Mouse (Mus musculus) liver, embryonic 12.5 days (tissue): ENCODE measurements around the gene Pde6g. TPM values are rescaled to one million over a fixed set of nuclear protein-coding genes. Genes with fewer than 3 reads are reported as not detected.
A peak's percentile ranks its signal among the peaks of the same experiment; 100 is the strongest.

ENCODE experiments used
- ATAC-seq: fragments of 200-750 bp; cut with Nextera tagmentation; 2 replicates; pipeline ENCODE4 v1.8.0; 2017; ENCODE audit warnings: moderate number of reproducible peaks, mild to moderate bottlenecking, moderate library complexity
- H3K27ac ChIP-seq: fragments of 300-500 bp; sonication (generic); 2 replicates; pipeline ENCODE4 v1.5.1; 2016; ENCODE audit warnings: mild to moderate bottlenecking
- H3K27me3 ChIP-seq: fragments of 300-500 bp; sonication (generic); replicated peaks from 2 replicates; pipeline ENCODE4 v1.6.1; 2016; ENCODE audit warnings: mild to moderate bottlenecking, moderate library complexity
- H3K36me3 ChIP-seq: fragments of 300-500 bp; sonication (generic); 2 replicates; pipeline ENCODE4 v1.6.1; 2016; ENCODE audit warnings: mild to moderate bottlenecking, moderate library complexity
- H3K4me1 ChIP-seq: fragments of 300-500 bp; sonication (generic); 2 replicates; pipeline ENCODE4 v1.6.1; 2016
- H3K4me2 ChIP-seq: fragments of 300-500 bp; sonication (generic); 2 replicates; pipeline ENCODE4 v1.6.1; 2016; ENCODE audit warnings: mild to moderate bottlenecking, moderate library complexity
- H3K4me3 ChIP-seq: fragments of 300-500 bp; sonication (generic); 2 replicates; pipeline ENCODE4 v1.5.1; 2016; ENCODE audit warnings: mild to moderate bottlenecking, moderate library complexity
- H3K9ac ChIP-seq: fragments of 300-500 bp; sonication (generic); 2 replicates; pipeline ENCODE4 v1.6.1; 2016; ENCODE audit warnings: mild to moderate bottlenecking, moderate library complexity
- H3K9me3 ChIP-seq: fragments of 300-500 bp; sonication (generic); replicated peaks from 2 replicates; pipeline ENCODE4 v1.6.1; 2016; ENCODE audit warnings: mild to moderate bottlenecking, moderate library complexity
- WGBS: fragments of 180-500 bp; shearing (Covaris S2); methylation state at CpG from one replicate; pipeline ENCODE4 v1.1.7; 2016; ENCODE audit not compliant: insufficient replicate concordance; 5-methylcytosine and 5-hydroxymethylcytosine counted together
- polyA plus RNA-seq: library from polyadenylated mRNA; unstranded; fragments of >200 nt; fragmentation: Nextera tagmentation; extraction: Ambion mirVana; gene quantifications from 2 replicates; pipeline ENCODE4 v1.2.1, GENCODE M21; 2016

The Pde6g gene
- 0.13 and 0.25 TPM in 2 replicates for polyA plus RNA-seq

- ATAC-seq, result no peak
- H3K4me2 ChIP-seq, result no peak within 1 kb of the TSS
- no peak within 1 kb of the TSS for H3K9ac ChIP-seq
- no peak within 1 kb of the TSS for H3K4me3 ChIP-seq
- no peak within 1 kb of the TSS for H3K27ac ChIP-seq
- peaks cover 15% of the 10 kb centered on the region for H3K27me3 ChIP-seq
- WGBS, result 69% methylated on average over 4 of the region's 4 CpGs
- H3K9me3 ChIP-seq, result no peaks in the 10 kb centered on the region
- H3K4me1 ChIP-seq, result peaks cover 29% of the 10 kb centered on the region
- peaks cover 6% of the 10 kb centered on the region; the same call in 1 of the 2 replicates for H3K36me3 ChIP-seq
Observed at GRCm38 (mm10) chr11:120453306-120453705, at the start of gene Pde6g. Gene Pde6g, minus strand, starts transcription at chr11:120453500.

GRCm38 (mm10) chr11:120501701-120502100 is 48.4 kb upstream of the Pde6g start:
- Histone ChIP-seq H3K9ac (no peak overlapping the region), H3K4me1 (peaks cover 11% of the 10 kb centered on the region; the same call in 1 of the 2 replicates), H3K4me2 (no peak overlapping the region), H3K4me3 (no peak overlapping the region), H3K27me3 (no peaks in the 10 kb centered on the region), H3K9me3 (no peaks in the 10 kb centered on the region), H3K36me3 (peaks cover 26% of the 10 kb centered on the region), H3K27ac (no peak overlapping the region)
- ATAC-seq, result no peak
- 64% methylated on average over 4 of the region's 4 CpGs for WGBS

- no peaks in the 10 kb centered on the region for H3K27me3 ChIP-seq
- no peaks in the 10 kb centered on the region for H3K9me3 ChIP-seq
- no peak overlapping the region for H3K9ac ChIP-seq
- no peak overlapping the region for H3K27ac ChIP-seq
- peaks cover 7% of the 10 kb centered on the region; the same call in 1 of the 2 replicates for H3K4me1 ChIP-seq
- 50% methylated on average over 6 of the region's 6 CpGs for WGBS
- no peak overlapping the region for H3K4me3 ChIP-seq
- peaks cover 33% of the 10 kb centered on the region for H3K36me3 ChIP-seq
- ATAC-seq, result no peak
- no peak overlapping the region for H3K4me2 ChIP-seq
Observed at GRCm38 (mm10) chr11:120501018-120501417, 47.7 kb upstream of the Pde6g start.

GRCm38 (mm10) chr11:120500357-120500756 is 47.1 kb upstream of the Pde6g start:
- no peak overlapping the region for H3K27ac ChIP-seq
- WGBS, result 9% methylated on average over 3 of the region's 3 CpGs
- H3K4me2 ChIP-seq, result no peak overlapping the region
- peaks cover 7% of the 10 kb centered on the region; the same call in 1 of the 2 replicates for H3K4me1 ChIP-seq
- H3K27me3 ChIP-seq, result no peaks in the 10 kb centered on the region
- no peak overlapping the region for H3K4me3 ChIP-seq
- H3K9me3 ChIP-seq, result no peaks in the 10 kb centered on the region
- peaks cover 39% of the 10 kb centered on the region for H3K36me3 ChIP-seq
- ATAC-seq, result no peak
- no peak overlapping the region for H3K9ac ChIP-seq

- Histone ChIP-seq H3K9ac (no peak overlapping the region), H3K4me3 (no peak overlapping the region), H3K4me1 (peaks cover 7% of the 10 kb centered on the region; the same call in 1 of the 2 replicates), H3K9me3 (no peaks in the 10 kb centered on the region), H3K27ac (no peak overlapping the region), H3K27me3 (no peaks in the 10 kb centered on the region), H3K4me2 (no peak overlapping the region), H3K36me3 (peaks cover 44% of the 10 kb centered on the region)
- no peak for ATAC-seq
- WGBS, result 63% methylated on average over 6 of the region's 6 CpGs
Observed at GRCm38 (mm10) chr11:120499894-120500293, 46.6 kb upstream of the Pde6g start.

GRCm38 (mm10) chr11:120498891-120499290 is 45.6 kb upstream of the Pde6g start:
- Histone ChIP-seq H3K27ac (no peak overlapping the region), H3K4me2 (no peak overlapping the region), H3K27me3 (no peaks in the 10 kb centered on the region), H3K9me3 (no peaks in the 10 kb centered on the region), H3K4me3 (no peak overlapping the region), H3K4me1 (peaks cover 11% of the 10 kb centered on the region), H3K9ac (no peak overlapping the region), H3K36me3 (peaks cover 54% of the 10 kb centered on the region)
- WGBS, result 76% methylated on average over 5 of the region's 5 CpGs
- no peak for ATAC-seq

GRCm38 (mm10) chr11:120498226-120498625 is 44.9 kb upstream of the Pde6g start:
- Histone ChIP-seq H3K27ac (no peak overlapping the region), H3K4me2 (no peak overlapping the region), H3K4me3 (no peak overlapping the region), H3K27me3 (no peaks in the 10 kb centered on the region), H3K4me1 (peaks cover 18% of the 10 kb centered on the region), H3K36me3 (peaks cover 56% of the 10 kb centered on the region), H3K9ac (no peak overlapping the region), H3K9me3 (no peaks in the 10 kb centered on the region)
- no peak for ATAC-seq
- 89% methylated on average over 12 of the region's 12 CpGs for WGBS

- Histone ChIP-seq H3K4me3 (no peak overlapping the region), H3K27me3 (no peaks in the 10 kb centered on the region), H3K36me3 (peaks cover 56% of the 10 kb centered on the region), H3K4me1 (peaks cover 25% of the 10 kb centered on the region), H3K9ac (no peak overlapping the region), H3K9me3 (no peaks in the 10 kb centered on the region), H3K4me2 (no peak overlapping the region), H3K27ac (no peak overlapping the region)
- no peak for ATAC-seq
- WGBS, result 77% methylated on average over 3 of the region's 3 CpGs
Observed at GRCm38 (mm10) chr11:120497436-120497835, 44.1 kb upstream of the Pde6g start.

GRCm38 (mm10) chr11:120493911-120494310 is 40.6 kb upstream of the Pde6g start:
- WGBS, result 74% methylated on average over 3 of the region's 3 CpGs
- Histone ChIP-seq H3K4me3 (no peak overlapping the region), H3K4me2 (peak overlapping the region; percentile 97; the same call in 1 of the 2 replicates), H3K36me3 (peaks cover 63% of the 10 kb centered on the region), H3K9ac (no peak overlapping the region), H3K27ac (no peak overlapping the region), H3K9me3 (no peaks in the 10 kb centered on the region), H3K4me1 (peaks cover 49% of the 10 kb centered on the region), H3K27me3 (no peaks in the 10 kb centered on the region)
- ATAC-seq, result no peak

GRCm38 (mm10) chr11:120493351-120493750 is 40.1 kb upstream of the Pde6g start:
- Histone ChIP-seq H3K9me3 (no peaks in the 10 kb centered on the region), H3K27me3 (no peaks in the 10 kb centered on the region), H3K4me2 (peak overlapping the region; percentile 97), H3K9ac (peak overlapping the region; percentile 87; the same call in 1 of the 2 replicates), H3K27ac (0 out of 2 replicates have a peak overlapping the region, but pooled peaks have one; percentile 94), H3K4me3 (peak overlapping the region; percentile 83), H3K36me3 (peaks cover 63% of the 10 kb centered on the region), H3K4me1 (peaks cover 55% of the 10 kb centered on the region)
- no peak for ATAC-seq
- 77% methylated on average over 3 of the region's 3 CpGs for WGBS

- no peaks in the 10 kb centered on the region for H3K27me3 ChIP-seq
- H3K9me3 ChIP-seq, result no peaks in the 10 kb centered on the region
- peaks cover 63% of the 10 kb centered on the region for H3K36me3 ChIP-seq
- peaks cover 59% of the 10 kb centered on the region for H3K4me1 ChIP-seq
- 32% methylated on average over 3 of the region's 3 CpGs for WGBS
- H3K4me3 ChIP-seq, result peak overlapping the region; percentile 83
- H3K9ac ChIP-seq, result peak overlapping the region; percentile 87
- H3K4me2 ChIP-seq, result peak overlapping the region; percentile 97
- H3K27ac ChIP-seq, result peak overlapping the region; percentile 94
- no peak for ATAC-seq
Observed at GRCm38 (mm10) chr11:120492878-120493203, 39.5 kb upstream of the Pde6g start.

GRCm38 (mm10) chr11:120492024-120492877 is 39.0 kb upstream of the Pde6g start:
- WGBS, result under 1% methylated on average over 48 of the region's 48 CpGs
- peak overlapping the region; percentile 83 for H3K4me3 ChIP-seq
- peak overlapping the region; percentile 94 for H3K27ac ChIP-seq
- peak overlapping the region; percentile 87 for H3K9ac ChIP-seq
- peak; percentile 65 for ATAC-seq
- no peaks in the 10 kb centered on the region for H3K27me3 ChIP-seq
- H3K36me3 ChIP-seq, result peaks cover 63% of the 10 kb centered on the region
- H3K4me2 ChIP-seq, result peak overlapping the region; percentile 97
- peaks cover 65% of the 10 kb centered on the region for H3K4me1 ChIP-seq
- H3K9me3 ChIP-seq, result no peaks in the 10 kb centered on the region
